Mouse (Mus musculus) ES-E14 (cell line): ENCODE measurements around the gene Myl10.

ENCODE experiments used
- CHD2 ChIP-seq: IDR thresholded peaks from 2 replicates; pipeline ENCODE4 v1.6.1; 2014; ENCODE audit warnings: mild to moderate bottlenecking, low read depth, low read length, inconsistent platforms
- MAFK ChIP-seq: IDR thresholded peaks from 2 replicates; pipeline ENCODE4 v1.6.1; 2014; ENCODE audit warnings: mild to moderate bottlenecking, low read depth, low read length, inconsistent platforms; ENCODE audit not compliant: insufficient read depth
- ZC3H11A ChIP-seq: IDR thresholded peaks from 2 replicates; pipeline ENCODE4 v1.6.1; 2012; ENCODE audit warnings: low read depth, mild to moderate bottlenecking, inconsistent platforms, low read length, borderline replicate concordance
- ZNF384 ChIP-seq: IDR thresholded peaks from 2 replicates; pipeline ENCODE4 v1.6.1; 2012; ENCODE audit warnings: low read depth, low read length, inconsistent platforms

- TF ChIP-seq MAFK: no peak
- no peak for TF ChIP-seq CHD2
- TF ChIP-seq ZC3H11A: no peak
- TF ChIP-seq ZNF384: no peak
These were observed 4.1 kb upstream of the Myl10 start for GRCm38 (mm10) chr5:136688841-136689240.
